Mouse (Mus musculus) ZHBTc4 (cell line): Measurements from ENCODE around the gene Garnl3.

Source experiments
- DNase-seq: peaks from one replicate; pipeline ENCODE4 v3.0.0-alpha.2; 2011; ENCODE audit warnings: low read depth, low spot score

The Garnl3 gene

GRCm38 (mm10) chr2:32974216-32974615, 157.2 kb downstream of the Garnl3 start:
- DNase-seq, result no peak

- DNase-seq, result peak; percentile 92
These were observed 160.2 kb downstream of the Garnl3 start for GRCm38 (mm10) chr2:32971235-32971634.

GRCm38 (mm10) chr2:32969326-32969725, 162.1 kb downstream of the Garnl3 start:
- no peak for DNase-seq

GRCm38 (mm10) chr2:32968024-32968614, 163.3 kb downstream of the Garnl3 start:
- DNase-seq, result no peak

- peak; percentile 91 for DNase-seq
These were observed 164.5 kb downstream of the Garnl3 start for GRCm38 (mm10) chr2:32966689-32967631.

GRCm38 (mm10) chr2:32966184-32966688, 165.2 kb downstream of the Garnl3 start:
- no peak for DNase-seq

- peak; percentile 79 for DNase-seq
These were observed 165.8 kb downstream of the Garnl3 start for GRCm38 (mm10) chr2:32965511-32966183.

- peak; percentile 64 for DNase-seq
These were observed 166.6 kb downstream of the Garnl3 start for GRCm38 (mm10) chr2:32964659-32965457.

GRCm38 (mm10) chr2:32963981-32964380, 167.5 kb downstream of the Garnl3 start:
- peak; percentile 78 for DNase-seq

GRCm38 (mm10) chr2:32963544-32963943, 167.9 kb downstream of the Garnl3 start:
- peak; percentile 50 for DNase-seq

- DNase-seq, result peak; percentile 54
These were observed 168.6 kb downstream of the Garnl3 start for GRCm38 (mm10) chr2:32962875-32963220.

- DNase-seq, result peak; percentile 67
These were observed 169.2 kb downstream of the Garnl3 start for GRCm38 (mm10) chr2:32962062-32962874.

- peak; percentile 94 for DNase-seq
These were observed 170.1 kb downstream of the Garnl3 start, which contains the start of the genes Rpl12 and Lrsam1 for GRCm38 (mm10) chr2:32961192-32961995. Gene Rpl12 (plus strand): TSS chr2:32961559. Gene Lrsam1 (minus strand): TSS chr2:32961614.

- no peak for DNase-seq
These were observed 171.2 kb downstream of the Garnl3 start for GRCm38 (mm10) chr2:32960273-32960672.

GRCm38 (mm10) chr2:32957344-32957743, 174.1 kb downstream of the Garnl3 start:
- DNase-seq, result peak; percentile 72

GRCm38 (mm10) chr2:32954581-32954980, 176.9 kb downstream of the Garnl3 start:
- DNase-seq, result peak; percentile 84

GRCm38 (mm10) chr2:32947454-32947853, 184.0 kb downstream of the Garnl3 start:
- no peak for DNase-seq

GRCm38 (mm10) chr2:32940483-32940882, 191.0 kb downstream of the Garnl3 start:
- DNase-seq, result peak; percentile 74

GRCm38 (mm10) chr2:32939418-32939817, 192.0 kb downstream of the Garnl3 start:
- DNase-seq, result peak; percentile 97
